Mouse (Mus musculus) retina, adult 2 months (tissue): ENCODE results near the gene Mfn1.
A peak's percentile ranks its signal among the peaks of the same experiment; 100 is the strongest.

Source experiments
- DNase-seq: peaks from one replicate; pipeline ENCODE4 v3.0.0-alpha.2; 2012; ENCODE audit warnings: low read depth, low spot score

Gene Mfn1

DNA sequence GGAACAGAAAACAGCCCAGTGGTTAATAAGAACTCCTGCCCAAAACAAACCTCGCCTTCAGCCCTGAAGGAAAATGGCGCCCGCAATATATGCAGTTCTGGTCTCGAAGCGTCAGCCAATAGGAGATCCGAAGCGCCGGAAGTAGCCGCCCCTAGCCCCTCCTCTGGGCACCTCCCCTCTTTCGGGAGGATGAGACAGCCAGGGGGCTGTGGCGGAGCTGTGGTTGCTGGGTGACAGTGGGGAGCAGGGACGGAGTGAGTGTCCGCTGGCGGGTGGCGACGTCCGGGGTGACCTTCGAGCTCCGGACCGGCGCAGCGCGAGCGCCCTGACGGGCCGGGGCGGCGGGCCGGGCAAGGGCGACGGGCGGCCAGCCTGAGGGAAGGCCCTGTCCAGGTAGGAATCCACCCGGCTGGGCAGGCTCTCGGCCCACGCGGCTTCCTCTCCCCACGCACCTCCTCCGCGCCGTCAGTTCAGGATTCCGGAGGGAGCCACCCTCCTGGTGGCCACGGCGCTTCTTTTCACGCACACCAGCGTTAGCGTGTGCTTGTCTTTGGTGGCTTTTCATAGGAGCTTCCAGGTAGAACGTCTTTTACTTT lies at the start of gene Mfn1:
Gene Mfn1 (plus strand): TSS at position 163 of the 596 bp plus-strand sequence.
- peak; percentile 79 for DNase-seq

GRCm38 (mm10) chr3:32479961-32480360 lies 49.3 kb upstream of the Mfn1 start:
- no peak for DNase-seq

- no peak for DNase-seq
Observed at GRCm38 (mm10) chr3:32483035-32483434, 46.2 kb upstream of the Mfn1 start.

GRCm38 (mm10) chr3:32486543-32486942 lies 42.7 kb upstream of the Mfn1 start:
- DNase-seq: no peak

DNA sequence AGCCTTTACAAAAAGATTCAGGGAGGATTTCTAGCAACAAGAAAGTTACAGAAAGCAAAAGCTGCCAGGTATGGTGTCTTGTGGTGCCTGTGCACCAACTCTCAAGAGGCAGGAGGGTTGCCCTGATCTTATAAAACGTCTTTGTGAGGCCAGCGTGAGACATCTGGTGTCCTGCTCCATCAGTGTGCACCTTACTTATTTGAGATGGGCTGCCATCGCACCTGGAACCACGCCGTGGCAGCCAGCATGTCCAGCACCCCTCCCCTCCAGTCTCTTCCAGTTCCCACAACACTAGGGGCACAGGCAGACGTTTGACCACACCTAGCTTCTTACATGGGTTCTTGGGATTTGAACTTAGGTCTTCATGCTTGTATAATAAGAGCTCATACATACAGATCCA lies 41.1 kb upstream of the Mfn1 start:
- DNase-seq: no peak

GRCm38 (mm10) chr3:32490076-32490927 lies 39.0 kb upstream of the Mfn1 start:
- DNase-seq: no peak

DNA sequence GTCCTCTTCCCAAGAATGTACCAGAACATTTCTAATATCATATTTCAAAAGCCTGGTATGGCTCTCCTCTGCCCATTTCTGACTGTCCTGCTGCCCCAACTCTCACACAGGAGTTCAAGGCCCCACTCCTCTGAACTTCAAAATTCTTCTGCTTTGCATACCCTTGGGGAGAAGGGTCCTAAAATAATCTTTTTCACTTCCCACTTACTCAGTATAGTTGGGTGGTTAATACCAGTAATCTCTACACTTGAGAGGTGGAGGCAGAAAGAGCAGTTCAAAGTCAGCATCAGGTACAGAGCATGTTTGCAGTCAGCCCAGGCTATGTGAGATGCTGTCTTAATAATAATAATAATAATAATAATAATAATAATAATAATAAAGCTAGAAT lies 38.3 kb upstream of the Mfn1 start:
- DNase-seq: no peak

- no peak for DNase-seq
Observed at GRCm38 (mm10) chr3:32492097-32493090, 36.9 kb upstream of the Mfn1 start, which contains the start of gene Kcnmb3. Gene Kcnmb3 (minus strand): TSS chr3:32492231.

- DNase-seq: no peak
Observed at GRCm38 (mm10) chr3:32494387-32495087, 34.7 kb upstream of the Mfn1 start.

- no peak for DNase-seq
Observed at GRCm38 (mm10) chr3:32495088-32495770, 34.0 kb upstream of the Mfn1 start.

DNA sequence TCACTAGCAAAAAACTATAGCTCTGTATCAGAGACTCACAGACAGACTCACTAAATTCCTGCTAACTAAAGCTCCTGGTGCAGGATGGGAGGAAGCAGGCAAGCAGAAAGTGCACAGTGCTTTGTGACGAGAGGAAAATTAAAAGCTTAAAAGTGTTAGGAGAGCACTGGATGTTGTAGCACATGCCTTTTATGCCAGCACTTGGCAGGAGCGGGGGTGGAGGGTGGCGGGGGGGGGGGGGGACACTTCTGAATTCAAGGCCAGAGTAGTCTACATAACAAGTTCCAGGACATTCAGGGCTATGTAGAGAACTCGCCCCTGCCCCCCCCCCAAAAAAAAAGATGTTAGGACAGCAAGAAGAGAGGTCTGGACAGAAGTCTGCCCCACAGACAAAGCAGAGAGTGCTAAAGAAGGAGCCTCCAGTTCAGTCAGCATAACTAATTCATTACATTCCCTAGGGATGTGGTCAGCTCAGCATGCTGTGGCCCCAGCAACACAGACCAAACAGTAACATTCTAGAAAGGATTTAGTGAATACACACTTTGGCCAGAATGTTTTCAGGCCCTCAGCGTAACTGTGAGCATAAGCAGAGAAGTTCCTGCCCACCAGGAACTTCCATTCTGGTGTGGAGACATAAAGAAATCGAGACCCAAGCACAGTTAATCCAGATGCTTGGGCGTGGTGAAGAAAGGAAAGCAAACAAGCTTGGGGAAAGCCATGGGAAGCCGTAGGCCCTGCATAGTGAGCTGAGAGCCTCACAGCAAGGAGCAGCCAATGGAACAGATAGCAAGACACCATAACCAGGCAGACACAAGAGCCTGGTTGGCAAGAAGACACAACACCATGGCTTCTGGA lies 33.2 kb upstream of the Mfn1 start:
- no peak for DNase-seq

DNA sequence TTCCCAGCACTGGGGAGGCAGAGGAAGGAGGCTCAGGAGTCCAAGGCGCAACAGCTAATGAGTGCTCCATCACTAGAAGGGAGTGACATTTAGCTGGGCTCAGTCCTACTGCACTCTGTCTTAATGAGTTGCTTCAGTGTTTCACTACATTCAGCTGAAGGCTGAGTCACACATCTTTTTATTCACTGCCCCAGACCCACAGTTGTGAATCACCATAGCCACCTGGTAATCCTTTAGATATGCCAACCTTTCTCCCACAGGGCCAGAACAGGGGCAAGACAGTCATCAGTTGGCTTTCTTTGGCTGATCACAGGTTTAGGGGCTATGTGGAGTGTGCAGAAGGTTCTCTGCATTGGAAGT lies 32.6 kb upstream of the Mfn1 start:
- no peak for DNase-seq

GRCm38 (mm10) chr3:32500346-32500745 lies 28.9 kb upstream of the Mfn1 start:
- no peak for DNase-seq

DNA sequence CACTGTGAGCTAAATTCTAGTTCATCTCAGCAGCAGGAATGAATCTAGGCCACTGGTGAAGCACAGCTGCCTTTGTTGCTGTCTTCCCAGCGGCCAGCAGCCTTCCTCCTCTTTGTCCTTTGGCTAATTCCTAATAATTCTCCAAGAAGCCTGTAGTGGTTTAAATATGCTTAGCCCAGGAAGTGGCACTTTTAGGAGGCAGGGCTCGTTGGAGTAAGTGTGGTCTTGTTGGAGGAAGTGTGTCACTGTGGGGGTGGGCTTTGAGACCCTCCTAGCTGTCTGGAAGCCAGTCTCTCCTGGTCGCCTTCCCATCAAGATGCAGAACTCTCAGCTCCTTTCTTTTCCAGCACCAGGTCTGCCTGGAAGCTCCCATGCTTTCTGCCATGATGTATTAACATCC lies 23.4 kb upstream of the Mfn1 start:
- DNase-seq: no peak

DNA sequence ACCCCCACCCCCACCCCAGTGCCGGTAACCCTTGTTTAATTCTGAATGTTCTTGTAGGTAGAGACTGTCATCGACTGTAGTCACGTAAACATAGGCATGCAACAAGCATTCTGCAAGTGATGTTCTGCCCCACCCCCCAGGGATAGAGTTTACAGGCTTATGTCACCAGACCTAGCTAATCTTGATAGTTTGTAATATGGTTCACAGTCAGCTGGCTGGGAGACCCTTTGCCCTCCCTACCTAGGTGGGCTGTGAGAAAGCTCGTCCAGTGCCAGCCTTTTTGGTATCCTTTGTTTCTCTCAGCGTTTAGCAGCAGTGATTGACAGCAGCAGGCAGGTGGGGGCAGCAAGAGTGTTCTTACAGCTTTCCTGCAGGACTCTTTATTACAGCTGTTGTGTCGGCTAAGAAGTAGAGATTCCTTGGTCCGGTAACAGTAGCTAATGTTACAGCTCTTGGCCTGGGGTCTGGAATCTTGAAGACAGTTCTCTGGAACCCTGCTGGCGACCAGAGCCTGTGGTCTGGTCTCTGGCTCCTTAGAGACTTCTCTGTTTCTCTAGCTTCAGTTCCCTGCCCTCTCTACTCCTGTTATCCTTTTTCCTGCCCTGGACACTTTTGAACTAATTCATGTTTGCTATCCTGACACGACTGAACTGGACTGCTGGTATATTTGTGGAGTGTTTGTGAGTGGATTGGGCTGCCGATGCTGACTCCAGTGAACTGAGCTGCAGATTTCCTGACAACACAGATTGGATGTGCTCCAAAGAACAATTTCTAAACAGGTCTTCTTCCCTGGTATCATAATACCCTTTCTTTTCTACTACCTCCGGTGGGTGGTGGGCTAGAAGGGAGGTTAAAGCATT lies 22.7 kb upstream of the Mfn1 start:
- DNase-seq: no peak

GRCm38 (mm10) chr3:32508666-32509324 lies 20.5 kb upstream of the Mfn1 start:
- peak; percentile 56 for DNase-seq

GRCm38 (mm10) chr3:32509496-32510374 lies 19.5 kb upstream of the Mfn1 start, which contains the start of gene Zfp639:
Gene Zfp639 (plus strand): TSS chr3:32510259.
- no peak for DNase-seq
